Mouse (Mus musculus) hindbrain, postnatal 0 days (tissue): ENCODE results near the gene Ptch2. TPM values are rescaled to one million over a fixed set of nuclear protein-coding genes. Genes with fewer than 3 reads are reported as not detected.

Source experiments
- ATAC-seq: fragments of 200-750 bp; cut with Nextera tagmentation; 2 replicates; pipeline ENCODE4 v1.8.0; 2017; ENCODE audit warnings: mild to moderate bottlenecking, moderate TSS enrichment, moderate library complexity
- DNase-seq: peaks from one replicate; pipeline ENCODE4 v3.0.0-alpha.2; 2015; ENCODE audit warnings: low spot score
- H3K27ac ChIP-seq: fragments of 300-500 bp; sonication (generic); 2 replicates; pipeline ENCODE4 v1.5.1; 2014; ENCODE audit warnings: mild to moderate bottlenecking
- H3K27me3 ChIP-seq: fragments of 300-500 bp; sonication (generic); 2 replicates; pipeline ENCODE4 v1.6.1; 2014; ENCODE audit warnings: low read length, mixed read lengths; ENCODE audit not compliant: insufficient read depth
- H3K36me3 ChIP-seq: fragments of 300-500 bp; sonication (generic); 2 replicates; pipeline ENCODE4 v1.6.1; 2014; ENCODE audit warnings: low read length, mixed read lengths; ENCODE audit not compliant: insufficient read depth
- H3K4me1 ChIP-seq: fragments of 300-500 bp; sonication (generic); 2 replicates; pipeline ENCODE4 v1.6.1; 2014; ENCODE audit warnings: antibody characterized with exemption, low read length, mixed read lengths; ENCODE audit not compliant: insufficient read depth
- H3K4me2 ChIP-seq: fragments of 300-500 bp; sonication (generic); 2 replicates; pipeline ENCODE4 v1.6.1; 2014; ENCODE audit warnings: low read depth, mild to moderate bottlenecking, low read length, moderate library complexity, mixed read lengths
- H3K4me3 ChIP-seq: fragments of 300-500 bp; sonication (generic); 2 replicates; pipeline ENCODE4 v1.5.1; 2014; ENCODE audit warnings: low read length
- H3K9ac ChIP-seq: fragments of 300-500 bp; sonication (generic); replicated peaks from 2 replicates; pipeline ENCODE4 v1.6.1; 2014; ENCODE audit warnings: mild to moderate bottlenecking, low read length, moderate library complexity, mixed read lengths
- H3K9me3 ChIP-seq: fragments of 300-500 bp; sonication (generic); 2 replicates; pipeline ENCODE4 v1.6.1; 2016; ENCODE audit warnings: low read length, mixed read lengths
- CTCF ChIP-seq: IDR thresholded peaks from 2 replicates; pipeline ENCODE4 v1.5.1; 2016; ENCODE audit warnings: antibody characterized with exemption, control low read depth, low read depth
- WGBS: fragments of 180-500 bp; shearing (Covaris S2); extraction: QIAGEN DNeasy Blood & Tissue Kit; methylation state at CpG from one replicate; pipeline ENCODE4 v1.1.7; 2014; 5-methylcytosine and 5-hydroxymethylcytosine counted together
- polyA plus RNA-seq: library from polyadenylated mRNA; unstranded; fragments of >200 nt; fragmentation: Nextera tagmentation; extraction: Ambion mirVana; gene quantifications from 2 replicates; pipeline ENCODE4 v1.2.1, GENCODE M21; 2015
- total RNA-seq: library from RNA; depleted of rRNA; stranded (reverse); fragments of >200 nt; gene quantifications from 2 replicates; pipeline ENCODE4 v1.2.3, GENCODE M21; 2014

The Ptch2 gene
- total and polyA plus RNA-seq, 2 experiments from 2014 or later: 4.1 to 18.8 TPM

- WGBS: 0% methylated on average over 42 of the region's 42 CpGs
- Histone ChIP-seq H3K9ac (peak overlapping the region; percentile 87), H3K9me3 (no peaks in the 10 kb centered on the region), H3K4me2 (peak overlapping the region; percentile 72), H3K4me3 (peak overlapping the region; percentile 79), H3K27ac (peak overlapping the region; percentile 90), H3K36me3 (peaks cover 29% of the 10 kb centered on the region), H3K27me3 (no peaks in the 10 kb centered on the region), H3K4me1 (0 out of 2 replicates have a peak, but pooled peaks cover 8% of the 10 kb centered on the region)
- no peak for TF ChIP-seq CTCF
- peak; percentile 44 for DNase-seq
- ATAC-seq: peak; percentile 54
These were observed 37.5 kb downstream of the Ptch2 start for GRCm38 (mm10) chr4:117133366-117133796.

GRCm38 (mm10) chr4:117133817-117134600 is 38.1 kb downstream of the Ptch2 start, which contains the start of gene Plk3:
Gene Plk3, minus strand, starts transcription at chr4:117133963.
- H3K9me3 ChIP-seq: no peaks in the 10 kb centered on the region
- peak within 1 kb of the TSS; percentile 72 for H3K4me2 ChIP-seq
- peak; percentile 99 for DNase-seq
- H3K36me3 ChIP-seq: peaks cover 22% of the 10 kb centered on the region
- WGBS: 2% methylated on average over 43 of the region's 48 CpGs
- H3K9ac ChIP-seq: peak within 1 kb of the TSS; percentile 87
- peak within 1 kb of the TSS; percentile 90 for H3K27ac ChIP-seq
- ATAC-seq: peak; percentile 91
- H3K4me3 ChIP-seq: peak within 1 kb of the TSS; percentile 79
- H3K4me1 ChIP-seq: 0 out of 2 replicates have a peak, but pooled peaks cover 8% of the 10 kb centered on the region
- peak; percentile 38 for TF ChIP-seq CTCF
- H3K27me3 ChIP-seq: no peaks in the 10 kb centered on the region

- 38% methylated on average over 2 of the region's 2 CpGs for WGBS
- Histone ChIP-seq H3K4me1 (0 out of 2 replicates have a peak, but pooled peaks cover 8% of the 10 kb centered on the region), H3K27me3 (no peaks in the 10 kb centered on the region), H3K9ac (peak overlapping the region; percentile 87; the same call in 1 of the 2 replicates), H3K9me3 (no peaks in the 10 kb centered on the region), H3K27ac (peak overlapping the region; percentile 90; the same call in 1 of the 2 replicates), H3K4me3 (peak overlapping the region; percentile 79; the same call in 1 of the 2 replicates), H3K4me2 (peak overlapping the region; percentile 72; the same call in 1 of the 2 replicates), H3K36me3 (peaks cover 18% of the 10 kb centered on the region; the same call in 1 of the 2 replicates)
- no peak for TF ChIP-seq CTCF
- ATAC-seq: no peak
- DNase-seq: no peak
These were observed 38.7 kb downstream of the Ptch2 start for GRCm38 (mm10) chr4:117134601-117134995.

GRCm38 (mm10) chr4:117136034-117136433 is 40.2 kb downstream of the Ptch2 start:
- DNase-seq: no peak
- H3K4me2 ChIP-seq: no peak overlapping the region
- no peak for TF ChIP-seq CTCF
- H3K9me3 ChIP-seq: no peaks in the 10 kb centered on the region
- H3K4me3 ChIP-seq: no peak overlapping the region
- 20% methylated on average over 8 of the region's 8 CpGs for WGBS
- no peak for ATAC-seq
- H3K27me3 ChIP-seq: no peaks in the 10 kb centered on the region
- H3K36me3 ChIP-seq: peaks cover 5% of the 10 kb centered on the region; the same call in 1 of the 2 replicates
- no peak overlapping the region for H3K9ac ChIP-seq
- H3K4me1 ChIP-seq: 0 out of 2 replicates have a peak, but pooled peaks cover 8% of the 10 kb centered on the region
- no peak overlapping the region for H3K27ac ChIP-seq

GRCm38 (mm10) chr4:117138295-117139216 is 42.7 kb downstream of the Ptch2 start:
- H3K9ac ChIP-seq: no peak overlapping the region
- no peak overlapping the region for H3K27ac ChIP-seq
- WGBS: 73% methylated on average over 15 of the region's 17 CpGs
- H3K4me2 ChIP-seq: no peak overlapping the region
- ATAC-seq (0 out of 2 replicates have a peak, but pooled peaks have one; percentile 18), DNase-seq (no peak)
- no peaks in the 10 kb centered on the region for H3K9me3 ChIP-seq
- no peaks in the 10 kb centered on the region for H3K27me3 ChIP-seq
- H3K4me1 ChIP-seq: no peaks in the 10 kb centered on the region
- H3K36me3 ChIP-seq: no peaks in the 10 kb centered on the region
- no peak overlapping the region for H3K4me3 ChIP-seq
- TF ChIP-seq CTCF: no peak

GRCm38 (mm10) chr4:117139217-117139612 is 43.3 kb downstream of the Ptch2 start:
- Histone ChIP-seq H3K27me3 (no peaks in the 10 kb centered on the region), H3K9ac (no peak overlapping the region), H3K36me3 (no peaks in the 10 kb centered on the region), H3K4me3 (no peak overlapping the region), H3K4me1 (no peaks in the 10 kb centered on the region), H3K9me3 (no peaks in the 10 kb centered on the region), H3K4me2 (no peak overlapping the region), H3K27ac (no peak overlapping the region)
- TF ChIP-seq CTCF: peak; percentile 77
- ATAC-seq (peak; percentile 55; the same call in 1 of the 2 replicates), DNase-seq (peak; percentile 66)
- 1% methylated on average over 2 of the region's 2 CpGs for WGBS
